Comparison of ENCODE assay signal across 13 mouse cellular contexts in genomic region chr2:83705580-83706158, GRCm38 (mm10). TPM values are rescaled to one million over a fixed set of nuclear protein-coding genes. Genes with fewer than 3 reads are reported as not detected.
DNase-seq lines count a peak whose midpoint lies in the region; ATAC-seq and TF ChIP-seq lines count a peak whose summit lies in the region.
"Had no signal": no experiment of that assay in that cellular context is flagged by ENCODE, and none has a peak within 500 bp of the region (broad histone marks: within the 10 kb centered on the region; RNA-seq: fewer than 3 reads in every experiment).

No protein-coding gene starts in this region.

- no peak for TF ChIP-seq CTCF in intestine, postnatal 0 days (IDR thresholded peaks at IDR 0.05; ENCODE audit: low read depth)
- TF ChIP-seq CTCF in lung, postnatal 0 days (IDR thresholded peaks at IDR 0.05) = no peak

- 55% methylated on average over 9 of the region's 9 CpGs for WGBS in intestine, postnatal 0 days
- WGBS in intestine, embryonic 15.5 days = 45% methylated on average over 9 of the region's 9 CpGs
- 63% methylated on average over 9 of the region's 9 CpGs for WGBS in heart, embryonic 12.5 days
- 38% methylated on average over 9 of the region's 9 CpGs for WGBS in lung, postnatal 0 days

- no peaks in the 10 kb centered on the region for H3K36me3 ChIP-seq in intestine, postnatal 0 days (ENCODE audit: control insufficient read depth, insufficient read depth)
- no peaks in the 10 kb centered on the region for H3K36me3 ChIP-seq in intestine, embryonic 15.5 days
- no peaks in the 10 kb centered on the region for H3K36me3 ChIP-seq in heart, embryonic 12.5 days
- H3K36me3 ChIP-seq in lung, postnatal 0 days (ENCODE audit: insufficient read depth, low read length) = no peaks in the 10 kb centered on the region
- H3K36me3 ChIP-seq: embryonic facial prominence, embryonic 15.5 days had no signal

- H3K9me3 ChIP-seq in intestine, postnatal 0 days (ENCODE audit: control insufficient read depth) = no peaks in the 10 kb centered on the region
- no peaks in the 10 kb centered on the region for H3K9me3 ChIP-seq in intestine, embryonic 15.5 days
- H3K9me3 ChIP-seq in heart, embryonic 12.5 days (replicated peaks) = no peaks in the 10 kb centered on the region
- H3K9me3 ChIP-seq in lung, postnatal 0 days (ENCODE audit: low read length) = no peaks in the 10 kb centered on the region
- H3K9me3 ChIP-seq: embryonic facial prominence, embryonic 15.5 days had no signal

- no peak for ATAC-seq in intestine, postnatal 0 days
- ATAC-seq in intestine, embryonic 15.5 days = no peak
- peak; percentile 85; the same call in 1 of the 2 replicates for ATAC-seq in heart, embryonic 12.5 days (ENCODE audit: insufficient number of reproducible peaks, low FRiP score)
- peak; percentile 70 for ATAC-seq in lung, postnatal 0 days

- no peak overlapping the region for H3K9ac ChIP-seq in intestine, postnatal 0 days (ENCODE audit: low read depth, low read length)
- no peak overlapping the region for H3K9ac ChIP-seq in intestine, embryonic 15.5 days
- H3K9ac ChIP-seq in heart, embryonic 12.5 days = no peak overlapping the region
- H3K9ac ChIP-seq in lung, postnatal 0 days (replicated peaks; ENCODE audit: low read depth) = no peak overlapping the region
- H3K9ac ChIP-seq: embryonic facial prominence, embryonic 15.5 days had no signal

- peak; percentile 72 for DNase-seq in 416B (ENCODE audit: low read depth)
- peak; percentile 48 for DNase-seq in lung, postnatal 0 days (ENCODE audit: low spot score)
- DNase-seq in left cerebral cortex, postnatal 25 days (ENCODE audit: low spot score in 2 of 2) = no peak
- DNase-seq in adipocyte (ENCODE audit: low spot score) = no peak
- no peak for DNase-seq in embryo, embryonic 11 days
- DNase-seq: cerebellum, adult 11-12 months; kidney, postnatal 14 days; layer of hippocampus, adult 9-11 months had no signal

- TF ChIP-seq EP300 in lung, postnatal 0 days (IDR thresholded peaks at IDR 0.05) = peak; percentile 22; the same call in 1 of the 2 replicates

- H3K4me2 ChIP-seq in intestine, postnatal 0 days (replicated peaks; ENCODE audit: low read depth) = 0 out of 2 replicates have a peak overlapping the region, but pooled peaks have one; percentile 6
- no peak overlapping the region for H3K4me2 ChIP-seq in intestine, embryonic 15.5 days (replicated peaks)
- H3K4me2 ChIP-seq in heart, embryonic 12.5 days = no peak overlapping the region
- no peak overlapping the region for H3K4me2 ChIP-seq in lung, postnatal 0 days (replicated peaks; ENCODE audit: low read depth, low read length)
- H3K4me2 ChIP-seq: embryonic facial prominence, embryonic 15.5 days; midbrain, embryonic 11.5 days had no signal

- no peak overlapping the region for H3K27ac ChIP-seq in intestine, postnatal 0 days (ENCODE audit: low read depth, low read length)
- H3K27ac ChIP-seq in intestine, embryonic 15.5 days = no peak overlapping the region
- no peak overlapping the region; the same call in 1 of the 2 replicates for H3K27ac ChIP-seq in heart, embryonic 12.5 days (ENCODE audit: poor library complexity, severe bottlenecking)
- no peak overlapping the region for H3K27ac ChIP-seq in lung, postnatal 0 days (ENCODE audit: low read length)
- H3K27ac ChIP-seq: embryonic facial prominence, embryonic 15.5 days had no signal

- 0 out of 2 replicates have a peak, but pooled peaks cover 5% of the 10 kb centered on the region for H3K4me1 ChIP-seq in intestine, postnatal 0 days (replicated peaks; ENCODE audit: control insufficient read depth, insufficient read depth, low read length)
- peaks cover 12% of the 10 kb centered on the region for H3K4me1 ChIP-seq in intestine, embryonic 15.5 days (replicated peaks)
- peaks cover 15% of the 10 kb centered on the region for H3K4me1 ChIP-seq in heart, embryonic 12.5 days (replicated peaks)
- H3K4me1 ChIP-seq in lung, postnatal 0 days (ENCODE audit: insufficient read depth, low read depth, low read length) = peaks cover 6% of the 10 kb centered on the region; the same call in 1 of the 2 replicates
- H3K4me1 ChIP-seq: embryonic facial prominence, embryonic 15.5 days had no signal

- H3K4me3 ChIP-seq in intestine, postnatal 0 days (ENCODE audit: low read depth, low read length) = no peak overlapping the region
- no peak overlapping the region for H3K4me3 ChIP-seq in intestine, embryonic 15.5 days (replicated peaks)
- H3K4me3 ChIP-seq in heart, embryonic 12.5 days = no peak overlapping the region
- H3K4me3 ChIP-seq in lung, postnatal 0 days (ENCODE audit: low read depth, low read length) = no peak overlapping the region
- H3K4me3 ChIP-seq: embryonic facial prominence, embryonic 15.5 days had no signal

- intact Hi-C loops in left cerebral cortex, postnatal 25 days (cut with DNase I) = no loop called here

- H3K27me3 ChIP-seq in intestine, postnatal 0 days (replicated peaks; ENCODE audit: control insufficient read depth, insufficient read depth, low read length) = no peaks in the 10 kb centered on the region
- H3K27me3 ChIP-seq in intestine, embryonic 15.5 days (replicated peaks) = no peaks in the 10 kb centered on the region
- no peaks in the 10 kb centered on the region for H3K27me3 ChIP-seq in heart, embryonic 12.5 days (replicated peaks)
- H3K27me3 ChIP-seq in lung, postnatal 0 days (replicated peaks; ENCODE audit: insufficient read depth, low read length) = no peaks in the 10 kb centered on the region
- H3K27me3 ChIP-seq: embryonic facial prominence, embryonic 15.5 days had no signal

RNA-seq across cellular contexts. Expression of gene Itgav, which starts 18.5 kb away (rescaled TPM):
- polyA plus RNA-seq in intestine, postnatal 0 days (2015; fragmentation: Nextera tagmentation; extraction: Ambion mirVana) = 86.6 and 95.0 TPM in 2 replicates
- polyA plus RNA-seq in intestine, embryonic 15.5 days (2015; fragmentation: Nextera tagmentation; extraction: Ambion mirVana) = 61.3 and 76.7 TPM in 2 replicates
- polyA plus RNA-seq in heart, embryonic 12.5 days (2016; fragmentation: Nextera tagmentation; extraction: Ambion mirVana) = 95.0 and 108 TPM in 2 replicates
- 90.8 and 94.5 TPM in 2 replicates for polyA plus RNA-seq in lung, postnatal 0 days (2015; fragmentation: Nextera tagmentation; extraction: Ambion mirVana)
- 100 to 1,000 TPM; 116 to 131 TPM for total RNA-seq in left cerebral cortex, postnatal 25 days (2021)

Comparison
In these comparisons a context has a peak if more than half of its experiments do, and no peak if none do; other contexts are left out.
1. ATAC-seq: peak in heart, embryonic 12.5 days (single experiment) and lung, postnatal 0 days (single experiment); none in intestine, postnatal 0 days (single experiment) and intestine, embryonic 15.5 days (single experiment).
2. DNase-seq: peak in 416B (single experiment) and lung, postnatal 0 days (single experiment); none in left cerebral cortex, postnatal 25 days (0 of 2), adipocyte (single experiment) and embryo, embryonic 11 days (single experiment).